Mouse (Mus musculus) cerebellum, adult 11-12 months (tissue): ENCODE measurements around the gene Slc43a1.
"Not testable (repeated sequence)": the region's sequence is repeated elsewhere in the genome, so short reads cannot be mapped to it uniquely, and the experiment has no call there.

Experiments used
- DNase-seq: peaks from one replicate; pipeline ENCODE4 v3.0.0; 2022

Slc43a1 gene

GRCm38 (mm10) chr2:84868977-84869376, 30.3 kb downstream of the Slc43a1 start:
- DNase-seq = no peak

- DNase-seq = no peak
These were observed 32.0 kb downstream of the Slc43a1 start for GRCm38 (mm10) chr2:84870623-84871160.

GRCm38 (mm10) chr2:84872105-84872716, 33.6 kb downstream of the Slc43a1 start:
- DNase-seq = peak; percentile 12

GRCm38 (mm10) chr2:84875842-84876241, 37.2 kb downstream of the Slc43a1 start:
- DNase-seq = no peak

- no peak for DNase-seq
These were observed 41.9 kb downstream of the Slc43a1 start for GRCm38 (mm10) chr2:84880590-84880989.

- DNase-seq = no peak
These were observed 44.0 kb downstream of the Slc43a1 start for GRCm38 (mm10) chr2:84882606-84883005.

- DNase-seq = no peak
These were observed 44.4 kb downstream of the Slc43a1 start for GRCm38 (mm10) chr2:84883084-84883483.

GRCm38 (mm10) chr2:84883530-84883929, 44.9 kb downstream of the Slc43a1 start:
- no peak for DNase-seq

GRCm38 (mm10) chr2:84883942-84884341, 45.3 kb downstream of the Slc43a1 start:
- no peak for DNase-seq

- DNase-seq = no peak
These were observed 46.0 kb downstream of the Slc43a1 start for GRCm38 (mm10) chr2:84884611-84885010.

- DNase-seq = no peak
These were observed 46.7 kb downstream of the Slc43a1 start for GRCm38 (mm10) chr2:84885084-84886055.

- no peak for DNase-seq
These were observed 47.6 kb downstream of the Slc43a1 start, which contains the start of gene Rtn4rl2 for GRCm38 (mm10) chr2:84886234-84886731. Rtn4rl2 (minus strand) TSS chr2:84886710.

- DNase-seq = no peak
These were observed 48.2 kb downstream of the Slc43a1 start for GRCm38 (mm10) chr2:84886821-84887281.

GRCm38 (mm10) chr2:84887411-84888271, 49.0 kb downstream of the Slc43a1 start:
- no peak for DNase-seq

GRCm38 (mm10) chr2:84888657-84889315, 50.1 kb downstream of the Slc43a1 start:
- DNase-seq = no peak

GRCm38 (mm10) chr2:84889316-84890044, 50.8 kb downstream of the Slc43a1 start:
- DNase-seq = no peak

- DNase-seq = peak; percentile 59
These were observed 51.3 kb downstream of the Slc43a1 start for GRCm38 (mm10) chr2:84890045-84890340.

- DNase-seq = no peak
These were observed 54.7 kb downstream of the Slc43a1 start for GRCm38 (mm10) chr2:84893359-84893758.

- DNase-seq = no peak
These were observed 57.0 kb downstream of the Slc43a1 start for GRCm38 (mm10) chr2:84895495-84896198.

GRCm38 (mm10) chr2:84896686-84897085, 58.0 kb downstream of the Slc43a1 start:
- not testable (repeated sequence) for DNase-seq

- no peak for DNase-seq
These were observed 74.1 kb downstream of the Slc43a1 start for GRCm38 (mm10) chr2:84912722-84913121.
